Mouse (Mus musculus): ENCODE measurements around the gene Slc6a14.

Gene Slc6a14

GRCm38 (mm10) chrX:21714829-21715228 lies at the start of gene Slc6a14:
Gene Slc6a14, plus strand, starts transcription at chrX:21714896.
- DNase-seq: no peak

GRCm38 (mm10) chrX:21670896-21671295 lies 43.8 kb upstream of the Slc6a14 start:
- DNase-seq: no peak

- no peak for DNase-seq
Measured at GRCm38 (mm10) chrX:21695220-21695619, 19.5 kb upstream of the Slc6a14 start.

- DNase-seq: no peak
Measured at GRCm38 (mm10) chrX:21695687-21696086, 19.0 kb upstream of the Slc6a14 start.

DNA sequence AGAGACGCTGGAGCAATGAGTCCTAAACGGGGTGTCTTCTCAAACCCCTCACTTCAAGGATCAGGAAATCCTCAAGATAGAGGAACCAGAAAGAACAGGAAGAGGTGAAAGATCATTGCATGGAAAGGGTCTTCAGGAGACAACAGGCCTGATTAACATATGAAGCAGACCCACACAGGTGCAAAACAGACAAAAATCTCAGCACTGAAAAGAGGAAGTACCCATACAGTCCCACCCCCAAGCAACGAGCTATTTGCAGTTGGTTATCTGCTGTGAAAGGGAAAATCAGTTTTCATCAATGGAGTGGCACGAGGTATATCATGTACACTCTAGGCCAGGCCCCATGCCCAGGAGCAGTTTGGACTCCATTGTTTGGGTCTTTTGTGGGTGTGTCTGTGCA lies 13.1 kb upstream of the Slc6a14 start:
- DNase-seq: no peak

DNA sequence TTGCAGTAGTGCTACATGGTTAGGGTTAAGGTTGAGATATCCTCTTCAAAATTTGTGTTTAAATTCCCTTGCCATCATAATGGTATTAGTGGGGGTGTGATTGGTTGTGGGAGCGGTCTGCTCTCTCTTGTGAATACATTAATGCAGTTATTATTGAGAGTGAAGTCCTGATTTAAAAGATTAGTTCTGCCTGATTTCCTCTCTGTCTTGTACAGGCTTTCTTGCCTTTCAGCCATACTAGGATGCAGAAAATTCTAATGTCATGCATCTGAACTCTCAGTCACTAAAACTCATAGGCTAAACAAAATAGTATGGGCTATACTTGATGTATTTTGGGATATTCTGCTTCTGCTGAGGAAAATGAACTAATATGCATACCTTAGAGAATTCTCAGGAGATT lies 10.2 kb upstream of the Slc6a14 start:
- DNase-seq: no peak

GRCm38 (mm10) chrX:21715293-21715692 lies 597 bp downstream of the Slc6a14 start:
- no peak for DNase-seq

DNA sequence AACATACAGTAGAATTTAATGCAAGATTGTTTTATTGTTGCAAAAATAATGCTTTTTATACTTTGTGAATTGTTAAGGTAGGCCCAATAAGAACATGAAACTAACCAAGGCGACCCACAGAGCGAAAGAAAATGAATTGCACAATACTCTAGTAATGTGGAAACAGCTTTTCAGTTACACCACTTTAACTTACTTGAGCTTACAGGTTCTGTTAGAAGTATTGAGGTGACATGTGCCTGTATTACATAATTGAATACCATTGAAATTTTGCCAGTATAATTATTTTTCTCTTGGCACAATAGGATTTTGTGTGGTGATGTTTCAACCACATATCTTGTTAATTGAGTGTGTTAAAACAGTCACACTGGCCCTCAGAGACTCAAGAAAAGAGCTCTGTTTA lies 2.2 kb downstream of the Slc6a14 start:
- DNase-seq: no peak

- DNase-seq: no peak
Measured at GRCm38 (mm10) chrX:21744997-21745396, 30.3 kb downstream of the Slc6a14 start, which contains the start of gene Gm28269. Gene Gm28269, minus strand, starts transcription at chrX:21745097.
